Mouse (Mus musculus) heart, adult 2 months (tissue): ENCODE results near the gene Pknox2.

Experiments
- CTCF ChIP-seq: fragments of 200-600 bp; IDR thresholded peaks from 2 replicates; pipeline ENCODE4 v1.8.1; 2022; ENCODE audit warnings: antibody characterized with exemption, mild to moderate bottlenecking, moderate library complexity
- EP300 ChIP-seq: fragments of 200-500 bp; IDR thresholded peaks from 2 replicates; pipeline ENCODE4 v1.6.1; 2011; ENCODE audit warnings: low read depth, low read length, control low read depth; ENCODE audit not compliant: insufficient read depth
- POLR2A ChIP-seq: fragments of 200-500 bp; IDR thresholded peaks from 2 replicates; pipeline ENCODE4 v1.6.1; 2011; ENCODE audit warnings: mild to moderate bottlenecking, low read depth, low read length, control low read depth; ENCODE audit not compliant: insufficient read depth

DNA sequence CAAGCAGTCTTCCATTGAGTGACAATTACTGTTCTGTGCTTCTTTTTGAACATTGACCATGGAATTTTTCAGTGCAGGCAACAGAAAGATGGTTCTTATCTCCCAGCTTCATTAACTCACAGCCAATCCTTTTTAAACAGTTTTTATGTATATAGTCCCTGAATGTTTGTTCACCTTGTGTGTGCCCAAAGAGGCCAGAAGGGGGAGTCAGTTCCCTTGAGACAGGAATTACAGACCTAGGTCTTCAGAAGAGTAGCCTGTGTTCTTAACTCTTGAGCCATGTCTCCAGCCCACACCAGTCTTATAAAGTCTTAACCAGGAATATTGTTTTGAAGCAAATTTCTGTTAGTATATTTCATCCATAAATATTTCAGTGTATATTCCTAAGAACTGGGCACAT is 270.4 kb downstream of the Pknox2 start:
- TF ChIP-seq CTCF, result no peak
- TF ChIP-seq POLR2A, result no peak
- TF ChIP-seq EP300, result no peak
